In genomic region chr5:102070414-102070768, GRCm38 (mm10) we compare ENCODE assay signal across 8 mouse cellular contexts. TPM values are rescaled to one million over a fixed set of nuclear protein-coding genes. Genes with fewer than 3 reads are reported as not detected.
DNase-seq lines count a peak whose midpoint lies in the region; ATAC-seq and TF ChIP-seq lines count a peak whose summit lies in the region.

No protein-coding gene starts in this region.

- H3K9ac ChIP-seq in kidney, embryonic 15.5 days = peak overlapping the region; percentile 97
- peak overlapping the region; percentile 95 for H3K9ac ChIP-seq in heart, embryonic 14.5 days (ENCODE audit: low read length)
- H3K9ac ChIP-seq in liver, embryonic 14.5 days (replicated peaks) = peak overlapping the region; percentile 91
- peak overlapping the region; percentile 99 for H3K9ac ChIP-seq in neural tube, embryonic 13.5 days

- 19% methylated on average over 6 of the region's 6 CpGs for WGBS in kidney, embryonic 15.5 days
- 24% methylated on average over 6 of the region's 6 CpGs for WGBS in heart, embryonic 14.5 days
- 9% methylated on average over 6 of the region's 6 CpGs for WGBS in liver, embryonic 14.5 days (ENCODE audit: insufficient replicate concordance)
- WGBS in neural tube, embryonic 13.5 days = 10% methylated on average over 6 of the region's 6 CpGs

- ATAC-seq in kidney, embryonic 15.5 days (replicated peaks; ENCODE audit: low FRiP score) = no peak
- 0 out of 2 replicates have a peak, but pooled peaks have one; percentile 2 for ATAC-seq in heart, embryonic 14.5 days (ENCODE audit: insufficient number of reproducible peaks, insufficient read depth, low FRiP score, low read depth)
- peak; percentile 1 for ATAC-seq in liver, embryonic 14.5 days (ENCODE audit: insufficient read depth)
- ATAC-seq in neural tube, embryonic 13.5 days (ENCODE audit: low read depth) = peak; percentile 5; the same call in 1 of the 2 replicates
- no peak for ATAC-seq in activated CD4-positive, CD25-positive, alpha-beta regulatory T cell, adult 4 months

- H3K4me1 ChIP-seq in kidney, embryonic 15.5 days = peaks cover 34% of the 10 kb centered on the region
- 0 out of 2 replicates have a peak, but pooled peaks cover 3% of the 10 kb centered on the region for H3K4me1 ChIP-seq in brown adipose tissue, adult 24 weeks (ENCODE audit: control insufficient read depth, insufficient read depth, insufficient read length, low read length)
- H3K4me1 ChIP-seq in heart, embryonic 14.5 days (ENCODE audit: control insufficient read depth in 2 of 2, insufficient read depth in 2 of 2, low read length in 2 of 2) = peaks cover 0 to 12% of the 10 kb centered on the region in 2 experiments; a peak in 3 of 4 replicates
- H3K4me1 ChIP-seq in liver, embryonic 14.5 days (replicated peaks; ENCODE audit: control insufficient read depth in 2 of 2, insufficient read depth in 2 of 2, low read length in 1 of 2) = peaks cover 0 to 5% of the 10 kb centered on the region in 2 experiments; a peak in 3 of 4 replicates
- peaks cover 56% of the 10 kb centered on the region for H3K4me1 ChIP-seq in neural tube, embryonic 13.5 days (replicated peaks)

- H3K4me3 ChIP-seq in kidney, embryonic 15.5 days (replicated peaks) = peak overlapping the region; percentile 92
- peak overlapping the region; percentile 100 for H3K4me3 ChIP-seq in brown adipose tissue, adult 24 weeks (ENCODE audit: insufficient read depth, low read depth, low read length)
- H3K4me3 ChIP-seq in heart, embryonic 14.5 days (ENCODE audit: control insufficient read depth in 1 of 2, insufficient read depth in 1 of 2, low read depth in 1 of 2, low read length in 2 of 2) = peak overlapping the region; percentile 91 to 92
- H3K4me3 ChIP-seq in liver, embryonic 14.5 days (ENCODE audit: insufficient read depth in 1 of 2, low read depth in 2 of 2, low read length in 2 of 2) = peak overlapping the region; percentile 86 to 94
- peak overlapping the region; percentile 89 for H3K4me3 ChIP-seq in neural tube, embryonic 13.5 days

- H3K36me3 ChIP-seq in kidney, embryonic 15.5 days = peaks cover 10% of the 10 kb centered on the region
- H3K36me3 ChIP-seq in heart, embryonic 14.5 days (ENCODE audit: control insufficient read depth, insufficient read depth, low read length) = 0 out of 2 replicates have a peak, but pooled peaks cover 3% of the 10 kb centered on the region
- no peaks in the 10 kb centered on the region for H3K36me3 ChIP-seq in liver, embryonic 14.5 days (replicated peaks; ENCODE audit: control insufficient read depth, insufficient read depth, low read depth)
- H3K36me3 ChIP-seq in neural tube, embryonic 13.5 days = no peaks in the 10 kb centered on the region

- H3K9me3 ChIP-seq in kidney, embryonic 15.5 days (replicated peaks) = no peaks in the 10 kb centered on the region
- H3K9me3 ChIP-seq in heart, embryonic 14.5 days (ENCODE audit: control insufficient read depth, low read length) = no peaks in the 10 kb centered on the region
- no peaks in the 10 kb centered on the region for H3K9me3 ChIP-seq in liver, embryonic 14.5 days (ENCODE audit: control insufficient read depth, low read length)
- no peaks in the 10 kb centered on the region for H3K9me3 ChIP-seq in neural tube, embryonic 13.5 days

- no peak for TF ChIP-seq EP300 in liver, embryonic 14.5 days (IDR thresholded peaks at IDR 0.05; ENCODE audit: low read depth)

- TF ChIP-seq CTCF in liver, embryonic 14.5 days (IDR thresholded peaks at IDR 0.05; ENCODE audit: low read depth) = no peak

- no peak for DNase-seq in kidney, adult 9 months
- peak in 1 of 3 experiments; percentile 29 for DNase-seq in liver, embryonic 14.5 days (ENCODE audit: low read depth in 3 of 3, low spot score in 3 of 3)
- DNase-seq in thymus, adult 18-20 months = no peak

- no peaks in the 10 kb centered on the region for H3K27me3 ChIP-seq in kidney, embryonic 15.5 days
- H3K27me3 ChIP-seq in heart, embryonic 14.5 days (ENCODE audit: control insufficient read depth, insufficient read depth, low read length) = no peaks in the 10 kb centered on the region
- H3K27me3 ChIP-seq in liver, embryonic 14.5 days (ENCODE audit: control insufficient read depth, insufficient read depth, low read length) = no peaks in the 10 kb centered on the region
- H3K27me3 ChIP-seq in neural tube, embryonic 13.5 days = no peaks in the 10 kb centered on the region

- peak overlapping the region; percentile 95 for H3K27ac ChIP-seq in kidney, embryonic 15.5 days
- H3K27ac ChIP-seq in brown adipose tissue, adult 24 weeks (replicated peaks; ENCODE audit: low read depth, low read length) = peak overlapping the region; percentile 89
- H3K27ac ChIP-seq in heart, embryonic 14.5 days (replicated peaks in 1 of 2; ENCODE audit: control insufficient read depth in 1 of 2, insufficient read depth in 1 of 2, low read depth in 2 of 2, low read length in 2 of 2) = peak overlapping the region; percentile 70 to 89
- H3K27ac ChIP-seq in liver, embryonic 14.5 days = no peak overlapping the region; the same call in 1 of the 2 replicates
- H3K27ac ChIP-seq in neural tube, embryonic 13.5 days (replicated peaks) = peak overlapping the region; percentile 98

- H3K4me2 ChIP-seq in kidney, embryonic 15.5 days = peak overlapping the region; percentile 87
- H3K4me2 ChIP-seq in heart, embryonic 14.5 days (ENCODE audit: low read length) = peak overlapping the region; percentile 86
- peak overlapping the region; percentile 96 for H3K4me2 ChIP-seq in liver, embryonic 14.5 days (ENCODE audit: low read depth)
- peak overlapping the region; percentile 77 for H3K4me2 ChIP-seq in neural tube, embryonic 13.5 days

RNA-seq across cellular contexts. Expression of gene Wdfy3, which starts 0.7 kb away (rescaled TPM):
- polyA plus RNA-seq in kidney, embryonic 15.5 days (2015; fragmentation: Nextera tagmentation; extraction: Ambion mirVana) = 19.7 and 20.8 TPM in 2 replicates
- polyA plus RNA-seq in brown adipose tissue, adult 24 weeks (2012; ENCODE audit: insufficient read depth, insufficient read length, missing spikeins) = 8.2 and 9.1 TPM in 2 replicates
- 14.8 and 15.1 TPM in 2 replicates for polyA plus RNA-seq in heart, embryonic 14.5 days (2014; fragmentation: Nextera tagmentation; extraction: Ambion mirVana)
- 3.8 and 5.0 TPM in 2 replicates for polyA plus RNA-seq in liver, embryonic 14.5 days (2012; rRNA removed)
- polyA plus RNA-seq in liver, embryonic 14.5 days (2014; fragmentation: Nextera tagmentation; extraction: Ambion mirVana) = 3.8 and 4.3 TPM in 2 replicates
- 27.0 and 31.1 TPM in 2 replicates for polyA plus RNA-seq in neural tube, embryonic 13.5 days (2015; fragmentation: Nextera tagmentation; extraction: Ambion mirVana)
- polyA plus RNA-seq in activated CD4-positive, CD25-positive, alpha-beta regulatory T cell, adult 4 months (2017; shearing (Covaris generic)) = under 1 TPM; 0.07 to 0.10 TPM

Comparison
In these comparisons a context has a peak if more than half of its experiments do, and no peak if none do; other contexts are left out.
1. ATAC-seq: peak in heart, embryonic 14.5 days (single experiment), liver, embryonic 14.5 days (single experiment) and neural tube, embryonic 13.5 days (single experiment); none in kidney, embryonic 15.5 days (single experiment) and activated CD4-positive, CD25-positive, alpha-beta regulatory T cell, adult 4 months (single experiment).
2. Peak in every context shown above with its lines, with median percentiles within 50 percentile points of each other: H3K4me2 ChIP-seq, H3K4me3 ChIP-seq and H3K9ac ChIP-seq.